Mouse (Mus musculus) heart, embryonic 10.5 days (tissue): ENCODE data around the gene Rnpepl1. TPM values are rescaled to one million over a fixed set of nuclear protein-coding genes. Genes with fewer than 3 reads are reported as not detected.
A peak's percentile ranks its signal among the peaks of the same experiment; 100 is the strongest.
"Not testable (repeated sequence)": the region's sequence is repeated elsewhere in the genome, so short reads cannot be mapped to it uniquely, and the experiment has no call there.

Experiments
- DNase-seq: peaks from one replicate; pipeline ENCODE4 v3.0.0-alpha.2; 2017; ENCODE audit warnings: low spot score
- H3K27ac ChIP-seq: fragments of 300-500 bp; sonication (generic); 2 replicates; pipeline ENCODE4 v1.5.1; 2016; ENCODE audit warnings: mild to moderate bottlenecking
- H3K27me3 ChIP-seq: fragments of 300-500 bp; sonication (generic); 2 replicates; pipeline ENCODE4 v1.6.1; 2016; ENCODE audit warnings: mild to moderate bottlenecking; ENCODE audit not compliant: poor library complexity, insufficient read depth, severe bottlenecking
- H3K36me3 ChIP-seq: fragments of 300-500 bp; sonication (generic); 2 replicates; pipeline ENCODE4 v1.6.1; 2016; ENCODE audit warnings: mild to moderate bottlenecking, moderate library complexity
- H3K4me1 ChIP-seq: fragments of 300-500 bp; sonication (generic); 2 replicates; pipeline ENCODE4 v1.6.1; 2016; ENCODE audit warnings: mild to moderate bottlenecking
- H3K4me3 ChIP-seq: fragments of 300-500 bp; sonication (generic); 2 replicates; pipeline ENCODE4 v1.5.1; 2016; ENCODE audit warnings: mild to moderate bottlenecking, moderate library complexity
- H3K9me3 ChIP-seq: fragments of 300-500 bp; sonication (generic); 2 replicates; pipeline ENCODE4 v1.6.1; 2016; ENCODE audit warnings: mild to moderate bottlenecking, moderate library complexity
- WGBS: fragments of 180-500 bp; shearing (Covaris S2); methylation state at CpG from one replicate; pipeline ENCODE4 v1.1.7; 2016; 5-methylcytosine and 5-hydroxymethylcytosine counted together
- polyA plus RNA-seq: library from polyadenylated mRNA; unstranded; fragments of >200 nt; fragmentation: Nextera tagmentation; extraction: Ambion mirVana; gene quantifications from 2 replicates; pipeline ENCODE4 v1.2.1, GENCODE M21; 2016

Rnpepl1 gene
- polyA plus RNA-seq, 1 experiment from 2014 or later, result 25.9 TPM

DNA sequence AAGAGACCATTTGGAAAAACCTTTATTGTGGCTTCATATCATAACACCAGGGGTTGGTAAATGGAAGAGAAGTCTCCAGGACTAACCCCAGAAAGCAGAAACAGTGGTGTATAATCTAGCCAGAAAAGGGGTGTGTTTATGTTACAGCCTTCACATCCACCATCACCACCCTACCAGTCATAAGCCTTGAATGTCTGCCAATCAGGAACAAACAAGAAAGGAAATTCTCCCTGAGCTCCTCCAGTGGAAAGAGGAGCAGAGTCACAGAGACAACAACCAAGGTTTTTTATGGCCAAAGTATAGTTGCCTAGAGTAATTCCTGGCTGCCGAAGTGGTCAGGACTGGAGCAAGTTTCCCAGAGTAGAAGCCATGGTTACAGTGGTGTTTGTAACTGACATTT lies 48.4 kb downstream of the Rnpepl1 start:
- 87% methylated on average over 1 of the region's 1 CpGs for WGBS
- H3K27me3 ChIP-seq, result no peaks in the 10 kb centered on the region
- no peak overlapping the region for H3K27ac ChIP-seq
- no peaks in the 10 kb centered on the region for H3K9me3 ChIP-seq
- H3K4me3 ChIP-seq, result no peak overlapping the region
- DNase-seq, result no peak
- no peaks in the 10 kb centered on the region for H3K36me3 ChIP-seq
- no peaks in the 10 kb centered on the region for H3K4me1 ChIP-seq

DNA sequence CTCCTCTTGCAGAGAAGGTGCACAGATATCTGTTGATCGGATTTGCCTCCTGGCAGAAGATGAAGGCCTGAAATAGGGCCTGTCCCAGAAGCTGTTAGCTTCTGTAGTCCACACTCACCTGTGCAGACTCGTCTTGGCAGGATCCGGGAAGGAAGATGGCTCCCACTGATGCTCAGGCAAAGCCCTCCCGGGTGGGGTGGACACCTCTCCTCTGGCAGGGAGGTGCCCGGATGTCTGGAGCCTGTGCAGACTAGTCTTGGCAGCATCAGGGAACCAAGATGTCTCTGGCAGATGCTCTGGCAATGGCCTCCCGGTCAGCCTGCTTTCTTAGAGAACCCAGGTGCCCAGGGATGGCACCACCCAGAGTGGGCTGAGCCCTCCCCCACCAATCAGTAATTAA lies 60.2 kb downstream of the Rnpepl1 start:
- 87% methylated on average over 6 of the region's 6 CpGs for WGBS
- not testable (repeated sequence) for H3K27me3 ChIP-seq, H3K36me3 ChIP-seq, H3K4me3 ChIP-seq, H3K9me3 ChIP-seq, H3K27ac ChIP-seq, DNase-seq
- H3K4me1 ChIP-seq, result peaks cover 28% of the 10 kb centered on the region

DNA sequence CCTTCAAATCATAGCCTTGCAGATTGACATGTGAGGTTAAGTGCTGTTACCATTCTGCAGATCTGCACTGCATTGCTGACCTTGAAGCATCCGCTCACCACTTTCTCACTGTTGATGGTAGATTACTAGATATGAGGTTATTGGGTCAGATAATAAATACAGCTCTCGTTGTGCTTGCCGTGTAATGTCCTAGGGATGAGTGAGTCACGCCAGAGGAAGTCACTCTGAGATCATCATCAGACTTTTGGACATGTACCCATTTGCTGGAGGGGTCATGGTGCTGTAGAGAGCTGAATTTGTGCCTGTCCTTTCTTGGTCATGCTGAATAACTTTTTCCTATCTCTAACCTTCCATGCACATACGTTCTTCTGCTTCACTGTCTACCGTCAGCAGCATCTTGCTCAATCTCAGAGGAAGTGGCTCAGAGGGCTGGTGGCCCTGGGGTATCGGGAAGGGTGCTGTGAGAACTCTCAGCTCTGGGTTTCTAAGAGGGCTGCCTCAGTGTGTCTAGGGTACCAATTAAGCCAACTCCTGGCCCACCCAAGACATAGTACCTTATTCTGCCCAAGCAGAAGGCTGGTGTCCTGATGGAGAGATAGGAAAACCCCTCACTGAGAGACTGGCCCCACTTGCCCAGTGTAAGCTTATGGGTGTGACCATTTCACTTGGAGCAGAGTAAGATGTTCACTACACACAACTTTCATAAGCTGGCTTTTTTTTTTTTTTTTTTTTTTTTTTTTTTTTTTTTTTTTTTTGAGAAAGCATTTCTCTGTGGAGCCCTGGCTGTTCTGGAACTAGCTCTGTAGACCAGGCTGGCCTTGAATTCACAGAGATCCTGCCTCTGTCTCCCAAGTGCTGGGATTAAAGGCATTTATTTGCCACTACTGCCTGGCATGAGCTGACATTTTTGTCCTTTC lies 61.6 kb downstream of the Rnpepl1 start:
- no peak for DNase-seq
- Histone ChIP-seq H3K36me3 (no peaks in the 10 kb centered on the region), H3K27ac (0 out of 2 replicates have a peak overlapping the region, but pooled peaks have one; percentile 29), H3K4me3 (no peak overlapping the region), H3K9me3 (no peaks in the 10 kb centered on the region), H3K4me1 (peaks cover 41% of the 10 kb centered on the region), H3K27me3 (peaks cover 3% of the 10 kb centered on the region; the same call in 1 of the 2 replicates)
- WGBS, result 75% methylated on average over 7 of the region's 7 CpGs

DNA sequence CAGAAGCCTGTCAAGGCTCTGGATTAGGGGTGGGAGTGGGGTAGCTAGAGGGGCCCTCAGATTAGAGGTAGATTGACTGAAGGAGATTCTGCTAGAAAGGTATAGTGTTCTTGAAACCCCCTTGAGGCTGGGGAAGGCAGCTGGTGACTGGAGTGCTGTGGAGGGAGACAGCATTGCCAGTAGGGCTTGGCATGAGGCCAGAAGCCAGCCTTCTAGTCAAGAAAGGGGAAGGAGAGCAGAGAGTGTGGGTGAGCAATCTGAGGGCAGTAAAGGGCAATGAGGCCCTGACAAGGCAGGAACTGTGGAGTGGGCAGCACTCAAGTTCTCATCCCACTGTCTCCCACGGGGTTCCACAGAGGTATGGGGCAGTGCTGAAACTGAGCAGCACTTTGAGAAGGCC lies 62.3 kb downstream of the Rnpepl1 start:
- 0 out of 2 replicates have a peak overlapping the region, but pooled peaks have one; percentile 29 for H3K27ac ChIP-seq
- no peaks in the 10 kb centered on the region for H3K9me3 ChIP-seq
- H3K36me3 ChIP-seq, result no peaks in the 10 kb centered on the region
- 50% methylated on average over 1 of the region's 1 CpGs for WGBS
- DNase-seq, result no peak
- peaks cover 46% of the 10 kb centered on the region for H3K4me1 ChIP-seq
- peaks cover 11% of the 10 kb centered on the region for H3K27me3 ChIP-seq
- H3K4me3 ChIP-seq, result no peak overlapping the region

Other genes with a start within 250 kb of the Rnpepl1 start
- gene Gpc1, start 79.1 kb upstream of the Rnpepl1 start, polyA plus RNA-seq, result 36.4 and 38.7 TPM in 2 replicates
- gene Ankmy1, start 7.9 kb upstream of the Rnpepl1 start, polyA plus RNA-seq, result 0.06 and 0.18 TPM in 2 replicates
- 7.6 and 8.6 TPM in 2 replicates for gene Dusp28, start 3.8 kb upstream of the Rnpepl1 start, polyA plus RNA-seq
- gene Capn10, start 23.6 kb downstream of the Rnpepl1 start, polyA plus RNA-seq, result 19.4 and 25.4 TPM in 2 replicates
- gene Gpr35, start 40.1 kb downstream of the Rnpepl1 start, polyA plus RNA-seq, result 0.20 and 0.28 TPM in 2 replicates
- not detected in 2 replicates for gene Aqp12, start 95.6 kb downstream of the Rnpepl1 start, polyA plus RNA-seq
- 5.1 and 5.4 TPM in 2 replicates for gene Kif1a, start 191.2 kb downstream of the Rnpepl1 start, polyA plus RNA-seq
- 0.50 TPM in 1 of 2 replicates, not detected in the other for gene Agxt, start 224.5 kb downstream of the Rnpepl1 start, polyA plus RNA-seq